Mouse (Mus musculus): Measurements from ENCODE around the gene Slc4a1. TPM values are rescaled to one million over a fixed set of nuclear protein-coding genes. Genes with fewer than 3 reads are reported as not detected.

The Slc4a1 gene
- polyA plus RNA-seq, 1 experiment from 2014 or later: 6.9 TPM

GRCm38 (mm10) chr11:102356636-102357350, 9.2 kb downstream of the Slc4a1 start:
- H3K4me2 ChIP-seq: no peak overlapping the region
- WGBS: 54% methylated on average over 31 of the region's 31 CpGs
- no peak for TF ChIP-seq CTCF (IDR thresholded peaks at IDR 0.05; ENCODE audit: low read depth)
- H3K9ac ChIP-seq: no peak overlapping the region
- no peaks in the 10 kb centered on the region for H3K9me3 ChIP-seq (ENCODE audit: low read depth, low read length)
- H3K36me3 ChIP-seq (ENCODE audit: insufficient read depth): no peaks in the 10 kb centered on the region
- no peaks in the 10 kb centered on the region for H3K27me3 ChIP-seq (ENCODE audit: insufficient read depth, low read length)
- no peak for ATAC-seq (ENCODE audit: insufficient read depth)
- H3K4me1 ChIP-seq (ENCODE audit: insufficient read depth): no peaks in the 10 kb centered on the region
- no peak overlapping the region for H3K4me3 ChIP-seq (ENCODE audit: low read depth, low read length)
- no peak overlapping the region for H3K27ac ChIP-seq (ENCODE audit: low read depth)
- DNase-seq: no peak

GRCm38 (mm10) chr11:102356190-102356589, 9.8 kb downstream of the Slc4a1 start:
- H3K9me3 ChIP-seq (ENCODE audit: low read depth, low read length): no peaks in the 10 kb centered on the region
- no peaks in the 10 kb centered on the region for H3K27me3 ChIP-seq (ENCODE audit: insufficient read depth, low read length)
- WGBS: 69% methylated on average over 12 of the region's 12 CpGs
- TF ChIP-seq CTCF (IDR thresholded peaks at IDR 0.05; ENCODE audit: low read depth): no peak
- no peak overlapping the region for H3K4me3 ChIP-seq (ENCODE audit: low read depth, low read length)
- no peak overlapping the region for H3K4me2 ChIP-seq
- H3K4me1 ChIP-seq (ENCODE audit: insufficient read depth): no peaks in the 10 kb centered on the region
- H3K9ac ChIP-seq: no peak overlapping the region
- no peak for DNase-seq
- ATAC-seq (ENCODE audit: insufficient read depth): no peak
- no peak overlapping the region for H3K27ac ChIP-seq (ENCODE audit: low read depth)
- H3K36me3 ChIP-seq (ENCODE audit: insufficient read depth): no peaks in the 10 kb centered on the region

GRCm38 (mm10) chr11:102355501-102355900, 10.5 kb downstream of the Slc4a1 start:
- Histone ChIP-seq H3K4me3 (ENCODE audit: low read depth, low read length) (no peak overlapping the region), H3K27ac (ENCODE audit: low read depth) (no peak overlapping the region), H3K36me3 (ENCODE audit: insufficient read depth) (no peaks in the 10 kb centered on the region), H3K4me2 (no peak overlapping the region), H3K27me3 (ENCODE audit: insufficient read depth, low read length) (no peaks in the 10 kb centered on the region), H3K9ac (no peak overlapping the region), H3K9me3 (ENCODE audit: low read depth, low read length) (no peaks in the 10 kb centered on the region), H3K4me1 (ENCODE audit: insufficient read depth) (no peaks in the 10 kb centered on the region)
- 77% methylated on average over 3 of the region's 3 CpGs for WGBS
- DNase-seq: no peak
- TF ChIP-seq CTCF (IDR thresholded peaks at IDR 0.05; ENCODE audit: low read depth): no peak
- ATAC-seq (ENCODE audit: insufficient read depth): no peak

- Histone ChIP-seq H3K27me3 (ENCODE audit: insufficient read depth, low read length) (no peaks in the 10 kb centered on the region), H3K36me3 (ENCODE audit: insufficient read depth) (no peaks in the 10 kb centered on the region), H3K4me2 (no peak overlapping the region), H3K9ac (no peak overlapping the region; the same call in 1 of the 2 replicates), H3K4me1 (ENCODE audit: insufficient read depth) (no peaks in the 10 kb centered on the region), H3K27ac (ENCODE audit: low read depth) (no peak overlapping the region), H3K4me3 (ENCODE audit: low read depth, low read length) (no peak overlapping the region), H3K9me3 (ENCODE audit: low read depth, low read length) (no peaks in the 10 kb centered on the region)
- 23% methylated on average over 8 of the region's 8 CpGs for WGBS
- DNase-seq (no peak), ATAC-seq (ENCODE audit: insufficient read depth) (no peak)
- no peak for TF ChIP-seq CTCF (IDR thresholded peaks at IDR 0.05; ENCODE audit: low read depth)
Observed at GRCm38 (mm10) chr11:102353021-102353431, 13.0 kb downstream of the Slc4a1 start.

- Histone ChIP-seq H3K27me3 (ENCODE audit: insufficient read depth, low read length) (no peaks in the 10 kb centered on the region), H3K4me2 (no peak overlapping the region), H3K36me3 (ENCODE audit: insufficient read depth) (no peaks in the 10 kb centered on the region), H3K9ac (no peak overlapping the region), H3K9me3 (ENCODE audit: low read depth, low read length) (no peaks in the 10 kb centered on the region), H3K27ac (ENCODE audit: low read depth) (no peak overlapping the region), H3K4me1 (ENCODE audit: insufficient read depth) (no peaks in the 10 kb centered on the region), H3K4me3 (ENCODE audit: low read depth, low read length) (no peak overlapping the region)
- no peak for TF ChIP-seq CTCF (IDR thresholded peaks at IDR 0.05; ENCODE audit: low read depth)
- no peak for ATAC-seq (ENCODE audit: insufficient read depth)
- no peak for DNase-seq
- WGBS: 47% methylated on average over 5 of the region's 5 CpGs
Observed at GRCm38 (mm10) chr11:102352378-102352777, 13.6 kb downstream of the Slc4a1 start.

GRCm38 (mm10) chr11:102350981-102351523, 15.0 kb downstream of the Slc4a1 start:
- 83% methylated on average over 17 of the region's 17 CpGs for WGBS
- Histone ChIP-seq H3K4me1 (ENCODE audit: insufficient read depth) (no peaks in the 10 kb centered on the region), H3K4me2 (no peak overlapping the region), H3K36me3 (ENCODE audit: insufficient read depth) (no peaks in the 10 kb centered on the region), H3K27ac (ENCODE audit: low read depth) (no peak overlapping the region), H3K27me3 (ENCODE audit: insufficient read depth, low read length) (no peaks in the 10 kb centered on the region), H3K9ac (no peak overlapping the region), H3K4me3 (ENCODE audit: low read depth, low read length) (no peak overlapping the region), H3K9me3 (ENCODE audit: low read depth, low read length) (no peaks in the 10 kb centered on the region)
- TF ChIP-seq CTCF (IDR thresholded peaks at IDR 0.05; ENCODE audit: low read depth): no peak
- DNase-seq: no peak
- no peak for ATAC-seq (ENCODE audit: insufficient read depth)

GRCm38 (mm10) chr11:102350416-102350815, 15.6 kb downstream of the Slc4a1 start:
- no peak overlapping the region for H3K4me2 ChIP-seq
- no peak for ATAC-seq (ENCODE audit: insufficient read depth)
- no peaks in the 10 kb centered on the region for H3K9me3 ChIP-seq (ENCODE audit: low read depth, low read length)
- no peaks in the 10 kb centered on the region for H3K4me1 ChIP-seq (ENCODE audit: insufficient read depth)
- H3K27me3 ChIP-seq (ENCODE audit: insufficient read depth, low read length): no peaks in the 10 kb centered on the region
- TF ChIP-seq CTCF (IDR thresholded peaks at IDR 0.05; ENCODE audit: low read depth): no peak
- H3K9ac ChIP-seq: no peak overlapping the region
- no peaks in the 10 kb centered on the region for H3K36me3 ChIP-seq (ENCODE audit: insufficient read depth)
- WGBS: 77% methylated on average over 4 of the region's 4 CpGs
- H3K27ac ChIP-seq (ENCODE audit: low read depth): no peak overlapping the region
- no peak overlapping the region for H3K4me3 ChIP-seq (ENCODE audit: low read depth, low read length)
- DNase-seq: no peak

All from lung, embryonic 14.5 days (tissue).